Mouse (Mus musculus): ENCODE data around the gene Srsf10. TPM values are rescaled to one million over a fixed set of nuclear protein-coding genes. Genes with fewer than 3 reads are reported as not detected.
A peak's percentile ranks its signal among the peaks of the same experiment; 100 is the strongest.

Gene Srsf10
- total RNA-seq, 1 experiment, result 178 TPM

- in situ Hi-C loops (cut with MboI; ENCODE audit: low sequenced_read_pairs in 2 of 2, unreplicated experiment in 2 of 2), result no loop called here
- peak overlapping the region; percentile 1; the same call in 1 of the 2 replicates for H3K9ac ChIP-seq (ENCODE audit: insufficient read depth, low read depth, low read length, poor library complexity, severe bottlenecking)
- H3K9me3 ChIP-seq (ENCODE audit: control insufficient read depth, insufficient read depth, low read depth, low read length), result no peaks in the 10 kb centered on the region
- peak overlapping the region; percentile 33 to 54; a peak in 3 of 4 replicates for H3K4me3 ChIP-seq (ENCODE audit: insufficient read depth in 1 of 2, low read depth in 1 of 2, low read length in 2 of 2, poor library complexity in 1 of 2, severe bottlenecking in 1 of 2)
- H3K27ac ChIP-seq (ENCODE audit: insufficient read depth, low read depth, low read length, poor library complexity, severe bottlenecking), result no peak overlapping the region
- no peak for DNase-seq (ENCODE audit: low read depth, low spot score)
- H3K4me1 ChIP-seq (ENCODE audit: control insufficient read depth in 2 of 2, insufficient read depth in 2 of 2, low read length in 2 of 2, poor library complexity in 1 of 2), result peaks cover 2 to 16% of the 10 kb centered on the region in 2 experiments; a peak in 3 of 4 replicates
- no peaks in the 10 kb centered on the region for H3K36me3 ChIP-seq (ENCODE audit: control insufficient read depth, insufficient read depth, low read length, poor library complexity, severe bottlenecking)
- TF ChIP-seq ZNF384 (IDR thresholded peaks at IDR 0.05; ENCODE audit: low read depth, low read length) (no peak), MAFK (IDR thresholded peaks at IDR 0.05; ENCODE audit: insufficient read depth, low read depth, low read length) (no peak), HCFC1 (IDR thresholded peaks at IDR 0.05; ENCODE audit: borderline replicate concordance, insufficient read depth, low read length) (no peak), ZC3H11A (IDR thresholded peaks at IDR 0.05; ENCODE audit: borderline replicate concordance, low read depth, low read length) (no peak), CHD2 (IDR thresholded peaks at IDR 0.05; ENCODE audit: low read depth, low read length) (no peak)
Measured at GRCm38 (mm10) chr4:135888448-135889057, 33.0 kb downstream of the Srsf10 start.

GRCm38 (mm10) chr4:135889146-135889883 lies 33.8 kb downstream of the Srsf10 start:
- peak overlapping the region in 1 of 2 experiments; percentile 54; a peak in 1 of 4 replicates for H3K4me3 ChIP-seq (ENCODE audit: insufficient read depth in 1 of 2, low read depth in 1 of 2, low read length in 2 of 2, poor library complexity in 1 of 2, severe bottlenecking in 1 of 2)
- no peak overlapping the region for H3K27ac ChIP-seq (ENCODE audit: insufficient read depth, low read depth, low read length, poor library complexity, severe bottlenecking)
- no peak for DNase-seq (ENCODE audit: low read depth, low spot score)
- H3K4me1 ChIP-seq (ENCODE audit: control insufficient read depth in 2 of 2, insufficient read depth in 2 of 2, low read length in 2 of 2, poor library complexity in 1 of 2), result peaks cover 0 to 11% of the 10 kb centered on the region in 2 experiments; a peak in 2 of 4 replicates
- in situ Hi-C loops (cut with MboI; ENCODE audit: low sequenced_read_pairs in 2 of 2, unreplicated experiment in 2 of 2), result no loop called here
- no peak overlapping the region for H3K9ac ChIP-seq (ENCODE audit: insufficient read depth, low read depth, low read length, poor library complexity, severe bottlenecking)
- no peaks in the 10 kb centered on the region for H3K36me3 ChIP-seq (ENCODE audit: control insufficient read depth, insufficient read depth, low read length, poor library complexity, severe bottlenecking)
- no peaks in the 10 kb centered on the region for H3K9me3 ChIP-seq (ENCODE audit: control insufficient read depth, insufficient read depth, low read depth, low read length)
- no peak for TF ChIP-seq MAFK (IDR thresholded peaks at IDR 0.05; ENCODE audit: insufficient read depth, low read depth, low read length)
- no peak for TF ChIP-seq ZC3H11A (IDR thresholded peaks at IDR 0.05; ENCODE audit: borderline replicate concordance, low read depth, low read length)

GRCm38 (mm10) chr4:135889884-135890283 lies 34.3 kb downstream of the Srsf10 start:
- H3K4me1 ChIP-seq (ENCODE audit: control insufficient read depth in 2 of 2, insufficient read depth in 2 of 2, low read length in 2 of 2, poor library complexity in 1 of 2), result peaks cover 0 to 10% of the 10 kb centered on the region in 2 experiments; a peak in 2 of 4 replicates
- H3K9ac ChIP-seq (ENCODE audit: insufficient read depth, low read depth, low read length, poor library complexity, severe bottlenecking), result no peak overlapping the region

GRCm38 (mm10) chr4:135891539-135891938 lies 36.0 kb downstream of the Srsf10 start:
- Histone ChIP-seq H3K4me3 (ENCODE audit: insufficient read depth in 1 of 2, low read depth in 1 of 2, low read length in 2 of 2, poor library complexity in 1 of 2, severe bottlenecking in 1 of 2) (no peak overlapping the region), H3K36me3 (ENCODE audit: control insufficient read depth, insufficient read depth, low read length, poor library complexity, severe bottlenecking) (no peaks in the 10 kb centered on the region), H3K27ac (ENCODE audit: insufficient read depth, low read depth, low read length, poor library complexity, severe bottlenecking) (no peak overlapping the region), H3K9ac (ENCODE audit: insufficient read depth, low read depth, low read length, poor library complexity, severe bottlenecking) (no peak overlapping the region), H3K9me3 (ENCODE audit: control insufficient read depth, insufficient read depth, low read depth, low read length) (no peaks in the 10 kb centered on the region), H3K4me1 (ENCODE audit: control insufficient read depth in 2 of 2, insufficient read depth in 2 of 2, low read length in 2 of 2, poor library complexity in 1 of 2) (peaks cover 0 to 7% of the 10 kb centered on the region in 2 experiments; a peak in 2 of 4 replicates)
- no peak for DNase-seq (ENCODE audit: low read depth, low spot score)
- TF ChIP-seq HCFC1 (IDR thresholded peaks at IDR 0.05; ENCODE audit: borderline replicate concordance, insufficient read depth, low read length) (no peak), ZNF384 (IDR thresholded peaks at IDR 0.05; ENCODE audit: low read depth, low read length) (no peak), CHD2 (IDR thresholded peaks at IDR 0.05; ENCODE audit: low read depth, low read length) (no peak), MAFK (IDR thresholded peaks at IDR 0.05; ENCODE audit: insufficient read depth, low read depth, low read length) (no peak), ZC3H11A (IDR thresholded peaks at IDR 0.05; ENCODE audit: borderline replicate concordance, low read depth, low read length) (no peak)
- in situ Hi-C loops (cut with MboI; ENCODE audit: low sequenced_read_pairs in 2 of 2, unreplicated experiment in 2 of 2), result no loop called here

More at GRCm38 (mm10) chr4:135889884-135890283, 34.3 kb downstream of the Srsf10 start:
- Histone ChIP-seq H3K36me3 (ENCODE audit: control insufficient read depth, insufficient read depth, low read length, poor library complexity, severe bottlenecking) (no peaks in the 10 kb centered on the region), H3K27ac (ENCODE audit: insufficient read depth, low read depth, low read length, poor library complexity, severe bottlenecking) (no peak overlapping the region), H3K9me3 (ENCODE audit: control insufficient read depth, insufficient read depth, low read depth, low read length) (no peaks in the 10 kb centered on the region), H3K4me3 (ENCODE audit: insufficient read depth in 1 of 2, low read depth in 1 of 2, low read length in 2 of 2, poor library complexity in 1 of 2, severe bottlenecking in 1 of 2) (no peak overlapping the region)
- DNase-seq (ENCODE audit: low read depth, low spot score), result no peak
- in situ Hi-C loops (cut with MboI; ENCODE audit: low sequenced_read_pairs in 2 of 2, unreplicated experiment in 2 of 2), result no loop called here
- TF ChIP-seq HCFC1 (IDR thresholded peaks at IDR 0.05; ENCODE audit: borderline replicate concordance, insufficient read depth, low read length) (no peak), ZNF384 (IDR thresholded peaks at IDR 0.05; ENCODE audit: low read depth, low read length) (no peak), ZC3H11A (IDR thresholded peaks at IDR 0.05; ENCODE audit: borderline replicate concordance, low read depth, low read length) (peak; percentile 20; the same call in 1 of the 2 replicates)

Measured in ES-E14 (cell line).